Mouse (Mus musculus) embryonic fibroblast, embryonic 13.5 days (primary cell): ENCODE data around the gene Rpusd3.

Experiments used
- CTCF ChIP-seq: IDR thresholded peaks from 2 replicates; pipeline ENCODE4 v1.5.1; 2011; ENCODE audit warnings: mild to moderate bottlenecking, control low read depth, low read length, moderate library complexity, borderline replicate concordance; ENCODE audit not compliant: insufficient read depth
- POLR2A ChIP-seq: IDR thresholded peaks from 2 replicates; pipeline ENCODE4 v1.6.1; 2011; ENCODE audit warnings: low read depth, mild to moderate bottlenecking, control low read depth, low read length, moderate library complexity

- TF ChIP-seq CTCF (no peak), POLR2A (no peak)
Observed at GRCm38 (mm10) chr6:113431801-113432200, 12.7 kb upstream of the Rpusd3 start.
